Mouse (Mus musculus) cerebellum, adult 11 months (tissue): ENCODE measurements around the gene Pkp1.

ENCODE experiments used
- DNase-seq: peaks from one replicate; pipeline ENCODE4 v3.0.0; 2022

The Pkp1 gene

DNA sequence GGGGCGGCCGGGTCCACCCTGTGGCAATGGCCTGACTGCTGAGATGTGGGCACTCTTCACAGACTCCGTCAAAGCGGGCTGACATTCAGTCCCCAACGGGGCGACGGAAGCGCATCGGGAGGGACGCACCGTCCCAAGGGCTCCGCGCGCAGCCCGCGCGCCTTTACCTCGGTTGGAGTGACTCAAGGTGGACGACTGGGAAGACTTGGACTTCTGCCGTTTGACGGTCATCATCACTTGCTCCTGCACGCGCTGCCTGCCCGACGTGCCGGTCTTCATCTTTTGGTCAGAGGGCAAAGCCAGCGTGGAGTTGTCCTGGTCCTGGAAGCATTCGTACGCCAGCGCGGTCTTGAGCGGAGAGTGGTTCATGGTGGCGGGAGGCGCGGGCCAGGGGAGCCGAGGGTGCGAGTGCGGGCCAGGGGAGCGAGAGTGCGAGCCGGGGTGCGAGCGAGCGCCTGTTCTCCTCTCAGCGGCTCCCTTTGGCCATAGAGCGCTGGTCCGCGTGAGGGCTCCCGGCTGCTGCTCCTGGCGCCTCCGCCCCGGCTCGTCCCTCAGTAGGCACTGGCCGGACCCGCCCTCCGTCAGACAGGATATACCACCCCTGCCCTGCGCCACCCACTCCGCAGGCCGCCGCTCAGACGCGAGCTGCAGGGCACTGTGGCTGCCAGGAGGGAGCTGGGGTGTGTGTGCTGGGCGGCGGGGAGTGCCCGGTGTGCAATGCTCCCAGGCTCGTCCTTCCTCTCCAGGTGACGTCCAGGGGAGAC, at the start of gene Pkp1:
TSS of gene Pkp1 (minus strand) at position 564 of the 764 bp plus-strand sequence.
- no peak for DNase-seq

DNA sequence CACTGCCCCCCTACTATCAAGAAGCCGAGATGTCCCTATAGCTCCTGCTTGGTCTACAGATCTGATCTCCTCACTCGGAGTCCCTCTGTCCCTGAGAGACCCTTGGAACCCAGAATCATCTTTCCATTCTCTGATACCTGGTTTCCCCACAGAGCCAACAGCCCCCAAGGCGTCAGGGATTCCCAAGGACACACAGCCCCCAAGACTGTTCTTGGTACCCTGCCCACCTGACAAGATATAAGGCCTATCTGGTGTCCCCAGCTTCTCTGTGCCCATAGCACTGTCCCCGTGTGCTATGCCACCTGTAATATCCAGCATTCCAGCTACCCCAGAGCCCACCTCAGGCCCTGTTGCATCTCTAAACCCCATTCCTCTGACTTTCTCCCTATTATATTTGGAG, 48.7 kb upstream of the Pkp1 start:
- DNase-seq: no peak

DNA sequence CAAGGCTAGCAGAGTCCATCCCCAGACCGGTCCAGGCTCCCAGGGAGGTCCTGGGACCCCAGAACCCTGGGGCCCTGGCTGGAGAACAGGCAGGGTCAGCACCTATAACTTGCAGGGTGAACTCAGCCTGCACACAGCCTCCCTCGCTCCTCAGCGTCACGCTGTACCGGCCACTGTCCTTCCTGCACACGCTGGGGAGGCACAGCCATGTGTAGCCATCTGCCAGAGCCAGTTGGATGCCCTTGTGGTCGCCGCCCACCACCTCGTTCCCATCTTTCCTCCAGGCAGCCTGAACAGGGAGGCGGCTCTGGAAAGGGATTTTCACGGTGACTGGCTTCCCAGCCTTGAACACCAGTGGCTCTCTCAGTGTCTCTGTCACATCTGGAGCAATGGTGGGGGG, 45.6 kb upstream of the Pkp1 start:
- DNase-seq: no peak

DNA sequence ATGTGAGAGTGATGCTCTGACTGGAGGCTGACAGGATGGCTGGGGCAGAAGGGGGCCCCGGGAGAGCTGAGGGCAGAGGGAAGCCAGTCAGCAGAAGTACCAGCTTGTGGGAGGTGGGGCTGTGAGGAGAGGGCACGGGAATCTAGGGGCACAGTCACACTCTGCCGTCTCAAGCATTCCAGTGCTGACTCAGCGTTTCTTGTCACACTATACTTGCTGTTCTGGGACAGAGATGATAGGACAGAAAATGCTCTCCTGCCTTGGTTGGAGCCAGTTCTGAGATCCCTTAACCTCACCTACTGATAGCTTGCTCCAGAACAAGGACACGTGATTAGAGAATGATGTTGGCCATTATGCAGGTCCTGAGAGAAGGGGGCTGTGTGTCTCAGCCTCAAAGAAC, 44.2 kb upstream of the Pkp1 start:
- DNase-seq: no peak

DNA sequence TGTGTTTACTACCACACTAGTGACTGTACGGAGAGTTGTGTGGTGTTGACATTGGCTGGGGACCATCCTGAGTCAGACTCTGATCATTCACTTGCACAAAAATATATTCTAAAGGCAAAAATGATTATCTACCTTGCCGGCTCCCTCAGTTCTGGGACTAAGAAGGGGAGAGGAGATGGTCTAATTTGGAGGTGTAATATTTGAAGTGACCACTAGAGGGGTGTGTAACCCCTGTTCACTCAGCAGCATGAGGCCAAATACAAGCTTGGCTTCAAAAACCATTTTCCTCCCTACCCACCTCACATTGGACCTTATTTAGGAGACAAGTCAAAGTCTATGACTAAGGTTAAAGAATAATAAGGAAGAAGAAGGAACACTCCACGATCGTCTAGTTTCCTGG, 39.5 kb upstream of the Pkp1 start:
- DNase-seq: no peak

DNA sequence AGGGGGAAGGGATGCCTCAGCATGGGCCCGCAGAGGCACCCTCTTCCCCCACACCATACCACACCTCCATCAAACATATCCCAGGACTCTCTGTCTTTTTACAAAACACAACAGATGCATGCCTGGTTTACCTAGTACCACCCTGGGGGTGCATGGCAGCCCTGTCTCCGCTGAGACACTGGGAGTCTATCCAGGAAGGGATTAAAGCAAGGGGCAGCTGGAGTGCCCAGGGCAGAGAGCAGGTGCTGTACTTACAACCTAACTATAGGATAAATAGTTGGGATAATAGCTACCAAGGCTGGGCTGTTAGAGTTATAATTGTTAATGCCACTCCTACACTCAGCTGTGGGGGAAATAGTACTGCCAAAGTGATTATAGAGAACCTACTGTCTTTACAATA, 29.9 kb upstream of the Pkp1 start:
- DNase-seq: no peak

DNA sequence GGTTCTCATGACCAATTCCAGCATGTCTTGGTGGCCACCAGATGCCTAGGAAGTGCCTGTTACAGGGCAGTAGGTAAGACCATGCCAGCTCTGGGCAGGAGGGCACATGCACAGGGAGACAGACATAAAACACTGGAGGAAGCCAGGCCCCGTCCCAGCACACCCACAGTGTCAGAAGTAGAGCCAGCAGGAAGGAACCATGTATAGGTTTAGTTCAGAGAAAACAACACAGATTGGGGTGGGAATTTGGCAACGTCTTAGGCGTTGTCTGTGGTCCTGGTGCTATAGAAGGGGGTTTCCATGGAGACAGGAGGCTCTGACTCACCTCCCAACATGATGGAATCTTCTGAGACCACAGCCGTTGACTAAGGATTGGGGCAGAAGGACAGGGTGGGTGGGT, 27.2 kb upstream of the Pkp1 start:
- no peak for DNase-seq

DNA sequence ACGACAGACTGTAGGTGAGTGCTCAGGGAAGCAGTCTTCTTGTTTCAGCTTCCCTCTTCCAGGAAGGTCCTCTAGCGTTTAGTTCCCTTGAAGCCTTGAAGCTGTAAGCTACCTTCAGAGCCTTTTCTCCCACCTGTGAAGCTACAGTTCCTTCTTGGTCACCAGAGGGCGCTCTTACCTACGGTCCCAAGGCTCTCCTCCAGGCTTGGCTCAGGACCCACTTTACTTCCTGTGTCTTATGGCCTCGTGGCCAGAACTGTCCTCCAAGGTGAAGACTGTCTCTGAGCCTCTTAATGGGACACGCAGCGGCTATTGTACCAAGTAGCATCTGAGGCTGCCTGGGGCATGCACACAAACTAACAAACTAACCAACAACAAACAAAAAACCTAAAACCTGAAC, 26.7 kb upstream of the Pkp1 start:
- peak; percentile 35 for DNase-seq

DNA sequence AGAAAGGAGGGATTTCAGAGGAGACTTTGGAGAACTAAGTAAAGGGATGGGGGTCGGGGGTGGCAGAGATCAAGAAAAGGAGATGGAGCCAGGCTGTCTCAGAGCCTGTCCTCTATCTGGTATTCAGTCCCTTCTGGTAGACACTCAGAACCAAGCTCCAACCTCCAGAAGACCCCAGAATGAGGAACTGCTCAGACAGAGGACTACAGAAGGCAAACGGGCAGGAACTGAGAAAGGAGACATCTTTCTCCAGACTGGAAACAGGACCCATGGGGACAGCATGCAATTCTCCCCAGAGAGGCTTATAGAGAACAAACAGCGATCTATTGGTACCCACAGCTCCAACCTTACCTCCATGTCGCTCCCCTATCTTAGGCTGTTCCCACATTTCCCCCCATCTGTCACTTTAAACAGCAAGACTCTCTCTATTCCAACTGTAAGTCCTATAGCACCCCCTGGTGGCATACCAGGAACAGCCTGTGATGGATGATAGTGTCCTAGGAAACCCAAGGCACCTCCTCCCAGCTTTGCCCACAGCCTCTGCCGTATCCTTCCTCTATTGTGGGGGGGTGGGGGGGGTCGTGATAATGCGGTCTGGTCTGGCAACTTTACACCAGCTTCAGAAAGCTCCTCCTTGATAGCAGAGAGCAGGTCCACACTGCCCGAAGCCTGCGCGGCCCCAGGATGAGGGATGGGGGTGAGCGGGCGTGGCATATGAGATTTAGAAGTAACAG, 25.7 kb upstream of the Pkp1 start:
- peak; percentile 74 for DNase-seq

DNA sequence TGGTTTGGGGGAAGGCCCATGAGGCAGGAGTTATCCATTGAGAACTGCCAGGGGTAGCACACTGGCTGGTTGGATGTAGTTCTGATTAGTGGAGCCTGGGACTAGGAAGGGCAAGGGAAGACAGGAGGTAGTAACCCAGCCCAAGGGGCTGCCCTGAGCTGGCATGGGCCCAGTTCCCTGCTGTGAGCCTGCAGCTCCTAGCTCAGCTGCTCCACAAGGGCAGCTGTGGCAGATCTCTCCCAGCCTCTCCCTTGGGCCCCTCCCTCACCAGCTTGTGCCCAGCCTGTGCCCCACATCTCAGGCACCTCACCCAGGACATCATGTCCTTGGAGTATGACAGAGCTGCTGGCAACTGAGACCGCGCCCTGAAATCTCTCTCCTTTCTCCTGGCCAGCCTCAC, 24.7 kb upstream of the Pkp1 start:
- no peak for DNase-seq

DNA sequence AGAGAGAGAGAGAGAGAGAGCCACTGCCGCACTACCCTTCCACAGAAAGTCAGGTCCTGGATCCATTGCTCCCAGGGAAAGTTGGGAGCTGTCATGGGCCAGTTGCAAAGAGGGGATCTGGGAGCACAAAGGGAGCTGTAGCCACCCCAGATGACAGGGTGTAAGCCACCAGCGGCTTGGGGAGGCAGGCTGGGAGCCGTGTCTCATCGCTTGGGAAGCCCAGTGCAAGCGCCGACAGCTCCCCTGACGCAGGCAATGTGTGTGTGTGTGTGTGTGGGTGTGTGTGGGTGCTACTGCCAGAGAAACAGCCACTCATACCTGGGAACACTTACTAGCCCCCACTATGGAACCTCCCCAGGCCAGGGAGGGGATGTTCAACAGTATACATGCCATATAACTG, 23.1 kb upstream of the Pkp1 start:
- DNase-seq: no peak

DNA sequence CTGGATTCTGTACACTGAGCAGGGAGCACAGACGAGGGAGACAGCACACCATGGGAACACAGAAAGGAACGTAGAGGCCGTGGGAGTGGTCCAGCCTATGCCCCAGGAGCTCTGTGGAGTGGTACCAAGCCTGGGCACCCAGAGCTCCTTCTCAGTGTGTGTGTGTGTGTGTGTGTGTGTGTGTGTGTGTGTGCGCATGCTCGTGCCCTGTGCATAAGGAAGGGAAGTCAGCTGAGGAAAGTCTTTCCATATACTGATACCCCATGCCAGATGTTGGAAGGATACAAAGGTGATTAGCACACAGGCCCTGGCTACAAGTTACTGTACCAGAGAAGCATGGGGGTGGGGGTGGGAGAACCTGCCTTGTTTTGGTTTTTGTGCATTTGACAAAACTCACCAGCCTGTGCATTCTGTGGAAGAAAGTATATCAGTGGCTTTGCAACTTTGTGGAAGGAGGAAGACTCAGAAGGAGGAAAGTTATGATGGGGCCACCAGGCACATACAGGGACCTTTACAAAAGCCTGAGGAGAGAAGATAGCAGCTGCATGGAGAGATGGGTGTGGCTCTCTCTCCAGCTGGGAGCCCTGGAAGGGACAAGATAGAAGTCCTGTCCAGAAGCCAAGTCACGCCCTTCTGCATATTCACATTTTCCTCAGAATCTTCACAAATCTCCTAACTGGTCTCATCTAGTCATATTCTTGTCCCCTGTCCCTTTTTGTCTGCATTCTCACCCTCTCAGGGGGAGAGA, 22.4 kb upstream of the Pkp1 start:
- DNase-seq: no peak

DNA sequence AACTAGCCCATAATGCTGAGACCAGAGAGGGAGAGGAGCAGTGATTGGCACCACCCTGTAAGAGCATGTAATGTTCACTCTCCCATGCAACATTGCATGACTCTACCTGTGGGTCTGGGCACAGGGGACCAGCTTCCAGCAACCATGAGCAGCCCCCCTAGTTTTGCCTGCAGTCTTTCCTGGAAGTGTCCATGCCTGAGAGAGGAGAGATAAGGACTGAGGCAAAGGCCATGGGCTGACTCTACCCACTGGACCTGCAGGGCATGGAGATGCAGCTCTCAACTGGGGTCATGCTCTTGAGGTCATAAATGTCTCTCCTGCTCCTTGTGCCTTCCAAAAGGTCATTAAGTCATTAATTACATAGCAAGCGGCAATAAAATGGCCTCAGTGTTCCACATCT, 17.1 kb upstream of the Pkp1 start:
- DNase-seq: no peak

DNA sequence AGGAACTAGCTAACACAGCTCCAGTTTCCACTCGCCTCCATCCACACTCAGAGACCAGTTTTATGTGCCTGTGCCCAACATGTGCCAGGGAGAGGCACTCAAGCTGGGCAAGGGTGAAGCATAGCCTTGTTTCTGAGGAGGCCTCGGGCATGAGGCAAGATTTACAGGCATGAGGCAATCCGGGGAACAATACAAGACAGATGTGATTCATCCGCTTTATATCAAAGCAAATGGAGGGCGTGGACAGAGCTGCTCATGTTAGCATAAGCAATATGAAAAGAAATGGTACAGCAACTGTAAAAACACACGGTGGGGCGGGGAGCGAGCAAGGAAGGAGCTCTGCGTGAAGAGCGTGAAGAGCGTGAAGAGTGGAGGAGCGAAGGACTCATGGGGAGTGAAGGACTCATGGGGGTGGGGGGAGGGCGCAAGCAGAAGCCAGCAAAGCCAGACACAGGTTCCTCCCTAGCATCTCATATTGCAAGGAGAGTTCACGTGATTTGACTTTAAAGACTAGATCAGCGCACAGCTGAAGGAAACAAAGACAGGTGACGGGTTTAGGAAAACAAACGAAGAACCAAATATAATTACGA, 14.8 kb upstream of the Pkp1 start:
- DNase-seq: no peak

DNA sequence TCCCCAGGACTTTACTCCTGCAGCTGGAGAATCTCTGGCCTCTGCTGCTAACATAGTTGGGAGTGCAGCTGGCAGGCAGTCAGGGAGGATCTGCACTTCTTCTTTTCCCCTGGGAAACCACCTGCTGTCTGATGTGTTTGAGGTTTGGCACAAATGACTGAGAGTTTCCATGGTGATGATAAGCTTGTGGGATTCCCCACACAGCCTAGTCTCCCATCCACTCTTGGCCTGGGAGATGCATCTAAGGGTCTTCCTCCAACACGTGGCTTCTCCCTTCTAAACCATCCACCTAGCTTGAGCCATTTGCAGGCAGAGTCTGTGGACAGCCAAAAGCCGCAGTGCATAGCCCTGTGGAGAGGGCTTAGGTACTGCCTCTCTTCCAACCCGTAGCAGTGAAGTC, 10.9 kb upstream of the Pkp1 start:
- no peak for DNase-seq

DNA sequence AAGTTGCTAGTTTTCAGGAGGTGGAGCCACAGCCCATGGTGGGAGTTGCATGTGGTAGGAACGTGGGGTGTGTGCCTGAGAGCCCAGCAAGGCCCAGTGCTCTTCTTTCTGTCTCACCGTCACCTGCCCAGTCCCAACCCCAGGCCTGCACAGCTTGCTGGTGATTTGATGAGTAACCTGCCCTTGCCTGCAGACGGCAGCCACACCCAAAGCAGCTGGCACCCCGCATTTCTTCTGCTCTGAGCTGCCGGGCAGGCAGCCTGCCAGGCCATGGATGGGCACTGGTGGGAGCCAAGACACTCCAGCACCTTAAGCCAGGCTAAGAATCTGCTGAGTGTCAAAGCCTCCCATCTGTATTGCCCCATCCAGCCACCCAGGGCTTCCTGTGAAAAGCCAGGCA, 6.8 kb upstream of the Pkp1 start:
- no peak for DNase-seq

DNA sequence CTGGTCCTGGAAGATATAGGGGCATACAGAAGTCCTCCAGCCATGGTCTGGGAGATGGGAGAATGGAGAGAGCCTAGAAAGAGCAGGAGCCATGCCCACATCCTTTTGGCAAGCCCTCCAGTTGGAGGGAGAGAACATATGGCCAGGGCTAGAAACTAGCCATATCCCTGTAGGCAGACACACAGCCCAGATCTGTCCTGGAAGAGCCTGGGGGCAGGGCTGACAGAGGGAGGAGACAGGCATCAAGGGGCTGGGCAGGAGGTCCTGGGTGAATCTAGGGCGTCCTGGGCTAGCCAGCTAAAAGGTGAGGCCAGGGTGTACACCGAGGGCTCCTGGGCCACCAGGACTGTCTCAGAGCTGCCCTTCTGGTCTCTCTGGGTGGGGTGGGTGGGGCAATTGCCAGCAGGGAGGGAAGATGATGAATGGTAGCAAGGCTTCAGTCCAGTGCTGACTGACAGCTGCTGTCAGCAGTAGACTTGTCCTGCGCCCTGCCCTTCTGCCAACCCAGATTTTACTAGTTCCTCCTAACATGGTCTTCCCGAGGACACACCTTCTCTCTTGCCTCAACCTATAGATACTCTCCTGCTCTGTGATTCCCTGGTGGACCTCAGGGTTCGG, 5.5 kb upstream of the Pkp1 start:
- peak; percentile 43 for DNase-seq

DNA sequence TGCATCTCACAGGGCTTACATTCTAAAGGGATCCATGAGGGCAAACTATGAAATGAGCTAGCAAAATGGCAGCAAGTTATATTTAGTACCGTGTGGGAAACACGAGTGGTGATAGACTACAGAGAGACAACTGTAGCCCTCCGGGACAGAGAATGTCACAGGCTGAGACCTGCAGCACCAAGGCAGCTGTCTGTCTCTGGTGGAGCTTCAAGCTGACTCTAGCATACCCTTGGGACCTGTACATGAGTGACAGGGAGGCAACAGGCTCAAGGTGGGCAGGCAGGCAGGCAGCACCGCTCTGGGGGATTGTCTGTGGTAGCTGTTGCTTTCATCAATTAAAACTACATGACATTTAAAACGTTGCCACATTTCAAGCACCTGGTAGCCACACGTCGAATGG, 4.2 kb upstream of the Pkp1 start:
- DNase-seq: no peak

DNA sequence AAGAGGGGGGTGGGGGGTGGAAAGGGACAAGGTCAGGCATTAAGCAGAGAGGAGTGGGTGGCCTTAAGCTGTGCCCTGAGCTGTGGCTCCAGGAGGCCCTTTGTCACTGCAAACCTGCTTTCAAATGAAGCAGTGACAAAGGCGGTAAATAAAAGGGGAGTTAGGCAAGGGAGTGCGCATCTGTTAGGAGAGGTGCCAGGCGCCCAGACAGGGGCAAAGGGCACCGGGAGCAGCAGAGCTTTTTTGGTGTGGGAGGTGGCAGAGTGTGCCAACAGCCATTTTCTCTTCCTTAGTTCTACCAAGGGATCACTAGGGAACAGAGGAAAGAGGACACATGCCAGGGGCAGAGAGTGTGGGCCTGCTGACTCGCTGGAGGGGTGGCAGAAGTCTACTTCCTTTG, 1.8 kb downstream of the Pkp1 start:
- DNase-seq: no peak

DNA sequence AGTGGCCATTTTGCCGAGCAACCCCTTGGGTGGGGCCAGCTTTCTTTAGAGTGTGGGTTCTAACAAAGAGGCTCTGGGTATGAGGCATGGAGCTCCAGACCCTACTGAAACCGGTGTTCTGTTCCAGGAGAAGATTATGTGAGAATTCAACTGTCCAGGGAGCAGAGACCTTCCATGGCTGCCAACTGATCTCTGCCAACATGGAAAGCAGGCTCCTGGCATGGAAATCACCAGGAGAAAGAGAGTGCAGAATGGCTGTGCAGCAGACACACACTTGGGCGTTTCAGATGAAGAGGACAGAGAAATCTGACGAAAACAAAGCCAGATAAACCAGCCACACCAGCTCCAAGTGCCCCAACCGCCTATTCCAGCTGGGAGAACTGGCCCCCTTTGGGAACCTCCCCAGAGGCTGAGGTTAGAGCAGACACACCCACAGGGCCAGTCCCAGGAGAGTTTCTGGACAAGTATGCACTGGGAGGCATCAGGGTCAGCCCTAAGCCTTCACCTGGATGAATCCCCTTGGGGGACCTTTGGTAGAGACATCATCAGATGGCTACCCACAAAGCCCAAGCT, 2.4 kb downstream of the Pkp1 start:
- no peak for DNase-seq

DNA sequence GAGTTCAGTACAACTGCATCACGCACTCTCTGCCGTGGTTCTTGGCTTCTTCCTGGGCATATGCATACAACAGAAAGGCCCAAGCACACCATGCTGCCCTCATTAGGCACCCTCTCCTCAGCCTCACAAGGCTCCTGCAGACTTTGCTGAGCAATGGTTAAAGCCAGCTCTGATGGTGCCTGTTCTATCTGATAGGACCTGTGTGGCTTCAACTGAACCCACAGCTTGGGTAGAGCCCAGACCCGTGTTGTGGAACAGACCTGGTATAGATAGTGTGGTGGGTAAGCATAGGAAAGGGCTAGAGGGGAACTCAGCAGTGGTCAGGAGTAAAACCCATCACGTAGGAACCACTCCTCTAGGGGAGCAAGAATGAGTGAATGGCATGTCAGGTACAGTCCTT, 5.3 kb downstream of the Pkp1 start:
- no peak for DNase-seq

DNA sequence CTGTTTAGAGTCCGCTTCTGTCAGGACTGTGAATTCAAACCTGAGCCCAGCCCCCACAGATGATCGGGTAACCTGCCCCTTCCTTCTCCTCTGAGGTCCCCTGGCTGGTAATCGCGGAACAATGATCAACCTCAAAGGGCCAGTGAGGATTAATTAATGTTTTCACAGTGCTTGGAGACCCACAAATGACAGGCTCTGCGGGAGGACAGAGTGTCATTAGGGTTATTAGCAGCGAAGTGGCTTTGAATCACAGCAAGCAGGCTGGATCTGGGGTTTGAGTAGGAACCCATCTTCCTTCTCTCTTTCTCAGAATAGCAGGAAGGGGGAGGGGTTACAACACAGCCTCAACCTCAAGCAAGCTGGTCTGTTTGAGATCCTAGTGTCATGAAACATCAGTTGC, 9.6 kb downstream of the Pkp1 start:
- DNase-seq: no peak

DNA sequence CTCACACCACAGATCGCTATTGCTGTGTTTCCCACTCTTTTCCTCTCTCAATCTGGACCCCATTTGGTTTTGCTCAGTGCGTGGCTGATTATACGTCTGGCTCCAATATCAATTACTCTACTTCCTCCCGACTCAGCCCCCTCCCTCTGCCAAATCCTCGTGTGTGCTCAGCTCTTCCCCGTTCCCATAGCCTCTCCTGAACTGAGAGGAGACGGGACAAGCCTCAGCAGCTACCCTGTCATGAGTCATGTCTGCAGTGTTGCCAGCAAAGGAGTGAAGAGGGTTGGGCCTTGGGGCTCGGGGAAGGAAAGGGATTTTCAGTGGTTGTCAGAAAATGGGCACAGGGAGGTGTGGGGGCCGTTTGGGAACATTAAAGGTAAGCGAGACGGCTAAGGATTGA, 12.3 kb downstream of the Pkp1 start:
- no peak for DNase-seq
